In the genomic region with DNA sequence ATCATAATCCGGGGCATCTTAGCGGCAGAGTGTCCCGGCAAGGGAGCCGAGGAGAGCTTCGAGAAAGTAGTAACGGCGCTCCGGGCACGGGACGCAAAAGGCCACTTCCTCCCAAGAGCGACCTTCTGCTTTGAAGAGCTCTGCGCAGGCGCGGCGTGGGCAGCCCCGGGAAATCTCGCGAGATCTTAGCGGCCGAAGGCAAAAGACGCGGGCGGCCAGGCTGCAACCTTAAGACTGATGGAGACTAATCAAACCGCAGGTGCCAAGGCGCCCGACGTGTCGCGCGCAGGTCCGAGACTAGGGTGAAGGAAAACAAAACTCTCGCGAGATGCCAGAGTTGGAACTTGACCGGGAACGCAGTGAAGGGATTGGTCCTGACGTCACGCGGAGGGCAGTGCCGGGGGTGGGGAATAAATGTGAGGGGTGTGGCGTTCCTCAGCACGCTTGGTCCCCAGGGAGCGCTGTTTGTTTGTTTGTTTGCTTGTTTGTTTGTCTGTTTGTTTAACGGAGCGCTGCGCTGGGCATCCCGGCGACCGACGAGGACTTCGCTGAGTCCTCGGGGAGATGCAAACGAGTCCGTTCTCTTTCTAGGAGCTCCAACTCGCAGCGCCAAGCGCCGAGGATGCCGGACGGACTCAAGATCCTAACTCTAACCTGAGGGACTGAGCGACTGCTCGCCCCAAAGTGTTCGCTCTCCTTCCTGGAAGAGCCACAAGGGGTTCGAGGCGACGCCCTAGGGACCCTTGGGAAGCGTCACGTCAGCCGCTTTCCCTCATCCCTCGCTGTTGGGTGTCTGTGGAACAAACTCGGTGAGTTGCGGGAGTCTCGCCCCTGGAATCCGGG, we compare ENCODE assay signal across 8 mouse cellular contexts. TPM values are rescaled to one million over a fixed set of nuclear protein-coding genes. Genes with fewer than 3 reads are reported as not detected.
DNase-seq lines count a peak whose midpoint lies in the region; ATAC-seq lines count a peak whose summit lies in the region.

A gene (minus strand): TSS at position 319 of the 843 bp plus-strand sequence.

- ATAC-seq in hematopoietic stem cell, adult 5-6 weeks (replicated peaks in 1 of 2; ENCODE audit: insufficient read depth in 1 of 2, low FRiP score in 2 of 2, low TSS enrichment in 1 of 2, low read depth in 1 of 2, poor library complexity in 2 of 2, severe bottlenecking in 2 of 2), result peak; percentile 95 to 99
- peak; percentile 99 for ATAC-seq in lung, embryonic 16.5 days (ENCODE audit: low read depth)

- peak within 1 kb of the TSS; percentile 93 for H3K4me3 ChIP-seq in lung, embryonic 16.5 days (ENCODE audit: low read length)

- H3K4me2 ChIP-seq in lung, embryonic 16.5 days (ENCODE audit: low read depth, low read length), result peak within 1 kb of the TSS; percentile 96

- H3K4me1 ChIP-seq in lung, embryonic 16.5 days (replicated peaks; ENCODE audit: control insufficient read depth, insufficient read depth, low read length), result peaks cover 18% of the 10 kb centered on the region

- no peaks in the 10 kb centered on the region; the same call in 1 of the 2 replicates for H3K36me3 ChIP-seq in lung, embryonic 16.5 days (ENCODE audit: control insufficient read depth, insufficient read depth, low read length)

- no peaks in the 10 kb centered on the region for H3K9me3 ChIP-seq in lung, embryonic 16.5 days (ENCODE audit: control insufficient read depth, low read length)

- WGBS in lung, embryonic 16.5 days, result under 1% methylated on average over 73 of the region's 73 CpGs

- H3K9ac ChIP-seq in lung, embryonic 16.5 days (ENCODE audit: low read length), result peak within 1 kb of the TSS; percentile 88

- peak within 1 kb of the TSS; percentile 99 for H3K27ac ChIP-seq in lung, embryonic 16.5 days (ENCODE audit: low read length)

- H3K27me3 ChIP-seq in lung, embryonic 16.5 days (ENCODE audit: control insufficient read depth, insufficient read depth, low read depth, low read length), result no peaks in the 10 kb centered on the region

- DNase-seq in MEL-GATA-1-ER (ENCODE audit: extremely low read depth, low read depth), result peak; percentile 97
- peak; percentile 96 for DNase-seq in cerebellum, adult 8-10 months
- peak; percentile 99 for DNase-seq in forelimb bud, embryonic 11.5 days (ENCODE audit: low read depth, low spot score)
- DNase-seq in layer of hippocampus, adult 9-10 months (ENCODE audit: low spot score), result peak; percentile 96
- peak; percentile 97 for DNase-seq in ovary, postnatal 10 days (ENCODE audit: low spot score)
- peak; percentile 87 to 94 for DNase-seq in thymus, postnatal 10 days (ENCODE audit: low spot score in 2 of 2)

RNA-seq across cellular contexts. Expression of the gene that starts here (rescaled TPM):
- 130 and 148 TPM in 2 replicates for total RNA-seq in hematopoietic stem cell, adult 5-6 weeks (2017)
- polyA plus RNA-seq in lung, embryonic 16.5 days (2015; fragmentation: Nextera tagmentation; extraction: Ambion mirVana), result 58.9 and 60.1 TPM in 2 replicates

Comparison
In these comparisons a context has a peak if more than half of its experiments do, and no peak if none do; other contexts are left out.
1. Peak in every context shown above with its lines: DNase-seq, ATAC-seq, H3K4me3 ChIP-seq and H3K27ac ChIP-seq.